ENCODE assay signal across 23 mouse cellular contexts in genomic region chr1:191540300-191540699, GRCm38 (mm10). TPM values are rescaled to one million over a fixed set of nuclear protein-coding genes. Genes with fewer than 3 reads are reported as not detected.
DNase-seq lines count a peak whose midpoint lies in the region; TF ChIP-seq lines count a peak whose summit lies in the region.
"Had no signal": no experiment of that assay in that cellular context is flagged by ENCODE, and none has a peak within 500 bp of the region (broad histone marks: within the 10 kb centered on the region; RNA-seq: fewer than 3 reads in every experiment).

No protein-coding gene starts in this region.

- no peaks in the 10 kb centered on the region for H3K9me3 ChIP-seq in CH12.LX (replicated peaks; ENCODE audit: low read length)
- H3K9me3 ChIP-seq in ES-E14 (ENCODE audit: control insufficient read depth, insufficient read depth, low read depth, low read length) = no peaks in the 10 kb centered on the region
- H3K9me3 ChIP-seq: embryonic facial prominence, embryonic 13.5 days; embryonic facial prominence, embryonic 15.5 days; forebrain, embryonic 10.5 days; forebrain, embryonic 12.5 days had no signal

- peaks cover 50 to 89% of the 10 kb centered on the region in 2 experiments for H3K36me3 ChIP-seq in CH12.LX (replicated peaks in 1 of 2; ENCODE audit: control insufficient read depth in 1 of 2, insufficient read depth in 1 of 2, low read length in 1 of 2)
- H3K36me3 ChIP-seq in ES-E14 (ENCODE audit: control insufficient read depth, insufficient read depth, low read length, poor library complexity, severe bottlenecking) = peaks cover 33% of the 10 kb centered on the region

- dilution Hi-C loops in CH12.LX (cut with MboI; ENCODE audit: extremely low pct_ligation_motif_present, extremely low pct_unique_long_range_greater_than_20kb, low sequenced_read_pairs) = no loop called here

- no peaks in the 10 kb centered on the region for H3K27me3 ChIP-seq in CH12.LX (replicated peaks)
- H3K27me3 ChIP-seq: embryonic facial prominence, embryonic 13.5 days; embryonic facial prominence, embryonic 15.5 days; forebrain, embryonic 12.5 days; Patski had no signal

- in situ Hi-C loops in CH12.LX (cut with MboI; ENCODE audit: low pct_ligation_motif_present, low pct_unique_long_range_greater_than_20kb, low sequenced_read_pairs) = loop anchor here (10.0 kb wide), 1 partner anchor 145 kb away; no protein-coding TSS in a partner anchor
- in situ Hi-C loops in ES-E14 (cut with MboI; ENCODE audit: low sequenced_read_pairs in 2 of 2, unreplicated experiment in 2 of 2) = loop anchor here (25.0 kb wide), 1 partner anchor 178 kb away; no protein-coding TSS in a partner anchor

- peak overlapping the region; percentile 45 for H3K4me3 ChIP-seq in left cerebral cortex, adult 2 months
- H3K4me3 ChIP-seq in CH12.LX (replicated peaks in 1 of 3; ENCODE audit: low read depth in 2 of 3, low read length in 2 of 3, poor library complexity in 1 of 3) = no peak overlapping the region
- H3K4me3 ChIP-seq in ES-E14 (ENCODE audit: insufficient read depth in 1 of 2, low read depth in 1 of 2, low read length in 2 of 2, poor library complexity in 1 of 2, severe bottlenecking in 1 of 2) = no peak overlapping the region
- H3K4me3 ChIP-seq in layer of hippocampus, adult 2 months = no peak overlapping the region
- H3K4me3 ChIP-seq: embryonic facial prominence, embryonic 13.5 days; embryonic facial prominence, embryonic 15.5 days; erythroblast, embryonic 14.5 days; forebrain, embryonic 10.5 days; forebrain, embryonic 12.5 days had no signal

- no peak for TF ChIP-seq CTCF in left cerebral cortex, adult 2 months (IDR thresholded peaks at IDR 0.05)
- no peak for TF ChIP-seq CTCF in CH12.LX (conservative IDR thresholded peaks at IDR 0.05 in 1 of 2, IDR thresholded peaks at IDR 0.05 in 1 of 2; ENCODE audit: low read depth in 2 of 2, low read length in 2 of 2)
- TF ChIP-seq CTCF in layer of hippocampus, adult 2 months (conservative IDR thresholded peaks at IDR 0.05) = no peak

- H3K27ac ChIP-seq in left cerebral cortex, adult 2 months = peak overlapping the region; percentile 86
- no peak overlapping the region for H3K27ac ChIP-seq in CH12.LX (ENCODE audit: insufficient read depth, low read depth)
- H3K27ac ChIP-seq in ES-E14 (ENCODE audit: insufficient read depth, low read depth, low read length, poor library complexity, severe bottlenecking) = no peak overlapping the region
- H3K27ac ChIP-seq in layer of hippocampus, adult 2 months = no peak overlapping the region
- H3K27ac ChIP-seq: embryonic facial prominence, embryonic 13.5 days; embryonic facial prominence, embryonic 15.5 days; forebrain, embryonic 10.5 days; forebrain, embryonic 12.5 days had no signal

- no peak for TF ChIP-seq RAD21 in CH12.LX (IDR thresholded peaks at IDR 0.05; ENCODE audit: low read depth, low read length)

- H3K9ac ChIP-seq in CH12.LX (ENCODE audit: insufficient read depth, low read depth) (no peak overlapping the region), ES-E14 (ENCODE audit: insufficient read depth, low read depth, low read length, poor library complexity, severe bottlenecking) (no peak overlapping the region)
- H3K9ac ChIP-seq: embryonic facial prominence, embryonic 13.5 days; embryonic facial prominence, embryonic 15.5 days; forebrain, embryonic 12.5 days had no signal

- H3K4me1 ChIP-seq in CH12.LX (ENCODE audit: control insufficient read depth in 1 of 2, insufficient read depth in 2 of 2) = peaks cover 2 to 15% of the 10 kb centered on the region in 2 experiments; a peak in 3 of 4 replicates
- H3K4me1 ChIP-seq in ES-E14 (ENCODE audit: control insufficient read depth in 2 of 2, insufficient read depth in 2 of 2, low read length in 2 of 2, poor library complexity in 1 of 2) = 0 out of 4 replicates have a peak, but pooled peaks cover 0 to 1% of the 10 kb centered on the region in 2 experiments
- H3K4me1 ChIP-seq: embryonic facial prominence, embryonic 13.5 days; embryonic facial prominence, embryonic 15.5 days; forebrain, embryonic 12.5 days had no signal

- intact Hi-C loops in left cerebral cortex, adult 2 months (cut with DNase I) = loop anchor here (2.0 kb wide), 1 partner anchor 127 kb away; no protein-coding TSS in a partner anchor
- intact Hi-C loops in left cerebral cortex, postnatal 10 days (cut with DNase I) = no loop called here

- no peak for DNase-seq in left cerebral cortex, adult 2 months (ENCODE audit: extremely low spot score in 1 of 2, low spot score in 2 of 2)
- no peak for DNase-seq in left cerebral cortex, postnatal 10 days (ENCODE audit: extremely low spot score in 1 of 2, low spot score in 2 of 2)
- DNase-seq in CH12.LX (ENCODE audit: extremely low read depth) (no peak), ES-E14 (ENCODE audit: low read depth, low spot score) (no peak)
- DNase-seq in brain, adult 2 months (ENCODE audit: low read depth, low spot score) = peak; percentile 32
- DNase-seq in kidney, adult 11 months = no peak
- DNase-seq in cerebellum, adult 9-11 months = no peak
- no peak for DNase-seq in layer of hippocampus, adult 2 months (ENCODE audit: low spot score in 2 of 2)
- DNase-seq: adrenal gland, adult 8-10 months; adrenal gland, postnatal 14 days; adrenal gland, postnatal 36 days; cerebellum, adult 11 months; cerebellum, adult 18-20 months; cerebellum, adult 8-10 months; cerebellum, postnatal 10 days; cerebellum, postnatal 25 days; embryo, embryonic 11 days had no signal

- no peak for TF ChIP-seq EP300 in CH12.LX (IDR thresholded peaks at IDR 0.05; ENCODE audit: low read length)

- peaks cover 11% of the 10 kb centered on the region; the same call in 1 of the 2 replicates for H3K79me2 ChIP-seq in CH12.LX (replicated peaks; ENCODE audit: control insufficient read depth, extremely low read depth, insufficient read depth, poor library complexity, severe bottlenecking)

- H3K4me2 ChIP-seq in CH12.LX (ENCODE audit: insufficient read depth, low read depth, poor library complexity, severe bottlenecking) = no peak overlapping the region
- H3K4me2 ChIP-seq: embryonic facial prominence, embryonic 13.5 days; embryonic facial prominence, embryonic 15.5 days; forebrain, embryonic 12.5 days had no signal

- TF ChIP-seq POLR2A in CH12.LX (IDR thresholded peaks at IDR 0.05; ENCODE audit: low read depth, low read length) = no peak

TF ChIP-seq in CH12.LX, 34 proteins besides CTCF, POLR2A, EP300 and RAD21:
- TF ChIP-seq MYC (IDR thresholded peaks at IDR 0.05; ENCODE audit: low read depth, low read length) (no peak), ZNF384 (IDR thresholded peaks at IDR 0.05; ENCODE audit: low read depth, low read length) (peak; percentile 54)

TF ChIP-seq in ES-E14, 5 proteins besides CTCF, POLR2A, EP300 and RAD21:
- no peak for TF ChIP-seq ZC3H11A (IDR thresholded peaks at IDR 0.05; ENCODE audit: borderline replicate concordance, low read depth, low read length)
- no peak for TF ChIP-seq MAFK (IDR thresholded peaks at IDR 0.05; ENCODE audit: insufficient read depth, low read depth, low read length)
- no peak for TF ChIP-seq HCFC1 (IDR thresholded peaks at IDR 0.05; ENCODE audit: borderline replicate concordance, insufficient read depth, low read length)
- peak; percentile 82; the same call in 1 of the 2 replicates for TF ChIP-seq ZNF384 (IDR thresholded peaks at IDR 0.05; ENCODE audit: low read depth, low read length)
- no peak for TF ChIP-seq CHD2 (IDR thresholded peaks at IDR 0.05; ENCODE audit: low read depth, low read length)
TF ChIP-seq in ES-E14: peak in this region for 1.

RNA-seq across cellular contexts. Expression of gene Dtl, which starts 35.0 kb away (rescaled TPM):
- 1 to 10 TPM; 6.9 to 8.1 TPM for total RNA-seq in left cerebral cortex, adult 2 months (2021)
- total RNA-seq in left cerebral cortex, postnatal 10 days (2021) = 1 to 10 TPM; 4.3 to 4.7 TPM
- total RNA-seq in CH12.LX (2012; rRNA removed) (31.8 and 35.0 TPM in 2 replicates), CH12.LX (2014; rRNA removed) (37.7 and 37.9 TPM in 2 replicates), ES-E14 (2012; rRNA removed) (43.6 and 45.6 TPM in 2 replicates)
- 55.8 and 65.2 TPM in 2 replicates for polyA plus RNA-seq in CH12.LX (2012; ENCODE audit: insufficient read length, low read depth)
- total RNA-seq in layer of hippocampus, adult 2 months (2021) = 1 to 10 TPM in 1 of 2 experiments, under 1 TPM in 1; 0.61 to 1.1 TPM

RNA-seq across cellular contexts. Expression of gene Ints7, which starts 35.1 kb away (rescaled TPM):
- 10 to 100 TPM; 32.7 to 34.9 TPM for total RNA-seq in left cerebral cortex, adult 2 months (2021)
- total RNA-seq in left cerebral cortex, postnatal 10 days (2021) = 10 to 100 TPM; 33.1 to 35.2 TPM
- total RNA-seq in CH12.LX (2012; rRNA removed) (30.4 and 33.7 TPM in 2 replicates), CH12.LX (2014; rRNA removed) (46.7 and 50.5 TPM in 2 replicates), ES-E14 (2012; rRNA removed) (32.1 and 33.1 TPM in 2 replicates)
- polyA plus RNA-seq in CH12.LX (2012; ENCODE audit: insufficient read length, low read depth) = 58.8 and 60.4 TPM in 2 replicates
- total RNA-seq in layer of hippocampus, adult 2 months (2021) = 10 to 100 TPM; 23.2 to 25.8 TPM
